In the genomic region with DNA sequence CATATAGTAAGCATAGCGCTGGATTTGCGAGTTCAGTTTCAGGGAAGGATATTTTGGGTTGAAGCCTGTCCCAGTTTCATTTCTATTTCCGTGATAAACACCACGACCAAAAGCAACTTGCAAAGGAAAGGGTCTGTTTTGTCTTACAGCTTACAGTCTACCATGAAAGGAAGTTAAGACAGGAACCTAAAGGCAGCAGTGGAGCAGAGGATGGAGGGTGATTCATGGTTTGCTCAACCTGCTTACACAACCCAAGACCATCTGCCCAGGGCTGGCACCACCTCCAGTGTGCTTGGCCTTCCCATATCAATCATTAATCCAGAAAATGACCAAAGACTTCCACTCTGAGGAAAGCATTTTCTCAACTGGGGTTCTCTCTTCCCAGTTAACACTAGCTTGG, we compare ENCODE assay signal across 12 mouse cellular contexts.
A peak's percentile ranks its signal among the peaks of the same experiment; 100 is the strongest.
DNase-seq lines count a peak whose midpoint lies in the region; ATAC-seq and TF ChIP-seq lines count a peak whose summit lies in the region.
"Had no signal": no experiment of that assay in that cellular context is flagged by ENCODE, and none has a peak within 500 bp of the region (broad histone marks: within the 10 kb centered on the region; RNA-seq: fewer than 3 reads in every experiment).

No protein-coding gene starts in this region.

- TF ChIP-seq EP300 in liver, embryonic 14.5 days (IDR thresholded peaks at IDR 0.05; ENCODE audit: low read depth), result no peak
- TF ChIP-seq EP300 in stomach, postnatal 0 days (optimal IDR thresholded peaks at IDR 0.05), result no peak

- TF ChIP-seq POLR2A in lung, adult 2 months (IDR thresholded peaks at IDR 0.05; ENCODE audit: borderline replicate concordance, extremely low read depth, low read depth, low read length), result no peak
- TF ChIP-seq POLR2A in bone marrow macrophage, adult 2 months (IDR thresholded peaks at IDR 0.05; ENCODE audit: borderline replicate concordance, low read depth, low read length), result no peak

- H3K36me3 ChIP-seq in liver, embryonic 14.5 days (replicated peaks; ENCODE audit: control insufficient read depth, insufficient read depth, low read depth), result no peaks in the 10 kb centered on the region
- H3K36me3 ChIP-seq in stomach, postnatal 0 days (ENCODE audit: control insufficient read depth, insufficient read depth, low read length), result no peaks in the 10 kb centered on the region
- H3K36me3 ChIP-seq: embryonic facial prominence, embryonic 15.5 days had no signal

- no peaks in the 10 kb centered on the region for H3K27me3 ChIP-seq in liver, embryonic 14.5 days (ENCODE audit: control insufficient read depth, insufficient read depth, low read length)
- H3K27me3 ChIP-seq in stomach, postnatal 0 days (ENCODE audit: control insufficient read depth, insufficient read depth, low read length), result no peaks in the 10 kb centered on the region
- H3K27me3 ChIP-seq: embryonic facial prominence, embryonic 15.5 days had no signal

- DNase-seq in lung, postnatal 25 days (ENCODE audit: low spot score), result peak; percentile 4
- DNase-seq in lung, adult 2 months, result no peak
- no peak for DNase-seq in liver, embryonic 14.5 days (ENCODE audit: low read depth in 3 of 3, low spot score in 3 of 3)
- DNase-seq in stomach, postnatal 0 days (ENCODE audit: low spot score), result no peak
- no peak for DNase-seq in layer of hippocampus, postnatal 36 days
- DNase-seq in gastrocnemius, postnatal 25 days, result no peak
- DNase-seq: cerebellum, postnatal 25 days; heart, adult 11 months; heart, postnatal 14 days; thymus, postnatal 14 days had no signal

- ATAC-seq in liver, embryonic 14.5 days (ENCODE audit: insufficient read depth), result no peak
- ATAC-seq in stomach, postnatal 0 days (ENCODE audit: low FRiP score, low TSS enrichment), result peak; percentile 74

- H3K27ac ChIP-seq in bone marrow macrophage, adult 2 months (ENCODE audit: insufficient read depth, low read depth, low read length), result peak overlapping the region; percentile 97
- peak overlapping the region; percentile 96 for H3K27ac ChIP-seq in liver, embryonic 14.5 days
- no peak overlapping the region for H3K27ac ChIP-seq in stomach, postnatal 0 days (replicated peaks)
- H3K27ac ChIP-seq: embryonic facial prominence, embryonic 15.5 days had no signal

- no peaks in the 10 kb centered on the region for H3K4me1 ChIP-seq in lung, adult 2 months (ENCODE audit: control insufficient read depth, insufficient read depth, low read length)
- H3K4me1 ChIP-seq in bone marrow macrophage, adult 2 months (ENCODE audit: control insufficient read depth, insufficient read depth, low read length), result peaks cover 45% of the 10 kb centered on the region
- peaks cover 37 to 46% of the 10 kb centered on the region in 2 experiments for H3K4me1 ChIP-seq in liver, embryonic 14.5 days (replicated peaks; ENCODE audit: control insufficient read depth in 2 of 2, insufficient read depth in 2 of 2, low read length in 1 of 2)
- no peaks in the 10 kb centered on the region for H3K4me1 ChIP-seq in stomach, postnatal 0 days (replicated peaks; ENCODE audit: control insufficient read depth, insufficient read depth)
- H3K4me1 ChIP-seq: embryonic facial prominence, embryonic 15.5 days had no signal

- no peak overlapping the region for H3K9ac ChIP-seq in liver, embryonic 14.5 days (replicated peaks)
- H3K9ac ChIP-seq in stomach, postnatal 0 days (ENCODE audit: low read length), result no peak overlapping the region
- H3K9ac ChIP-seq: embryonic facial prominence, embryonic 15.5 days had no signal

- 74% methylated on average over 4 of the region's 4 CpGs for WGBS in lung, adult 2 months
- 73% methylated on average over 4 of the region's 4 CpGs for WGBS in liver, embryonic 14.5 days (ENCODE audit: insufficient replicate concordance)
- 79% methylated on average over 4 of the region's 4 CpGs for WGBS in stomach, postnatal 0 days

- no peak overlapping the region for H3K4me2 ChIP-seq in liver, embryonic 14.5 days (ENCODE audit: low read depth)
- H3K4me2 ChIP-seq in stomach, postnatal 0 days (replicated peaks; ENCODE audit: low read depth), result no peak overlapping the region
- H3K4me2 ChIP-seq: embryonic facial prominence, embryonic 15.5 days had no signal

- no peaks in the 10 kb centered on the region for H3K9me3 ChIP-seq in liver, embryonic 14.5 days (ENCODE audit: control insufficient read depth, low read length)
- H3K9me3 ChIP-seq in stomach, postnatal 0 days (ENCODE audit: control insufficient read depth, low read length), result no peaks in the 10 kb centered on the region
- H3K9me3 ChIP-seq: embryonic facial prominence, embryonic 15.5 days had no signal

- no peak overlapping the region for H3K4me3 ChIP-seq in lung, adult 2 months (replicated peaks; ENCODE audit: extremely low read depth, low read depth, low read length)
- peak overlapping the region; percentile 34 for H3K4me3 ChIP-seq in bone marrow macrophage, adult 2 months (ENCODE audit: insufficient read depth, low read length)
- no peak overlapping the region for H3K4me3 ChIP-seq in liver, embryonic 14.5 days (ENCODE audit: insufficient read depth in 1 of 2, low read depth in 2 of 2, low read length in 2 of 2)
- H3K4me3 ChIP-seq in stomach, postnatal 0 days (ENCODE audit: low read depth, low read length), result no peak overlapping the region
- H3K4me3 ChIP-seq: embryonic facial prominence, embryonic 15.5 days had no signal

- TF ChIP-seq CTCF in lung, adult 2 months (IDR thresholded peaks at IDR 0.05; ENCODE audit: insufficient read depth, low read length), result no peak
- no peak for TF ChIP-seq CTCF in bone marrow macrophage, adult 2 months (IDR thresholded peaks at IDR 0.05; ENCODE audit: low read depth, low read length)
- TF ChIP-seq CTCF in liver, embryonic 14.5 days (IDR thresholded peaks at IDR 0.05; ENCODE audit: low read depth), result no peak
- TF ChIP-seq CTCF in stomach, postnatal 0 days (IDR thresholded peaks at IDR 0.05; ENCODE audit: low read depth), result no peak
